Mouse (Mus musculus) lung, adult 2 months (tissue): ENCODE data around the gene Tmtc2. TPM values are rescaled to one million over a fixed set of nuclear protein-coding genes. Genes with fewer than 3 reads are reported as not detected.
"Not testable (repeated sequence)": the region's sequence is repeated elsewhere in the genome, so short reads cannot be mapped to it uniquely, and the experiment has no call there.

Experiments used
- DNase-seq: peaks from one replicate; pipeline ENCODE4 v3.0.0; 2022
- H3K4me1 ChIP-seq: fragments of 200-500 bp; 2 replicates; pipeline ENCODE4 v1.6.1; 2011; ENCODE audit warnings: low read length; ENCODE audit not compliant: control insufficient read depth, insufficient read depth
- H3K4me3 ChIP-seq: fragments of 200-500 bp; replicated peaks from 2 replicates; pipeline ENCODE3; 2011; ENCODE audit warnings: low read depth, mild to moderate bottlenecking, control low read depth, low read length; ENCODE audit errors: extremely low read depth
- CTCF ChIP-seq: fragments of 200-500 bp; IDR thresholded peaks from 2 replicates; pipeline ENCODE4 v1.5.1; 2011; ENCODE audit warnings: mild to moderate bottlenecking, low read length, control low read depth; ENCODE audit not compliant: insufficient read depth
- POLR2A ChIP-seq: fragments of 200-500 bp; IDR thresholded peaks from 2 replicates; pipeline ENCODE4 v1.6.1; 2011; ENCODE audit warnings: low read depth, mild to moderate bottlenecking, control low read depth, low read length, borderline replicate concordance; ENCODE audit errors: extremely low read depth
- WGBS: fragments of 180-500 bp; shearing (Covaris S2); methylation state at CpG from one replicate; pipeline ENCODE4 v1.1.7; 2018; 5-methylcytosine and 5-hydroxymethylcytosine counted together
- polyA plus RNA-seq: library from polyadenylated mRNA; depleted of rRNA; stranded (reverse); fragments of >200 nt; gene quantifications from 2 replicates; pipeline ENCODE4 v1.2.3, GENCODE M21; 2012

Gene Tmtc2
- polyA plus RNA-seq, 1 experiment: 17.7 TPM

- 71% methylated on average over 2 of the region's 2 CpGs for WGBS
- DNase-seq: no peak
- TF ChIP-seq POLR2A: no peak
- no peak for TF ChIP-seq CTCF
- Histone ChIP-seq H3K4me3 (no peak overlapping the region), H3K4me1 (peaks cover 3% of the 10 kb centered on the region)
Measured at GRCm38 (mm10) chr10:105288472-105288871, 285.8 kb downstream of the Tmtc2 start.

GRCm38 (mm10) chr10:105287575-105287974 is 286.7 kb downstream of the Tmtc2 start:
- peaks cover 3% of the 10 kb centered on the region for H3K4me1 ChIP-seq
- no peak for DNase-seq
- TF ChIP-seq POLR2A (no peak), CTCF (no peak)
- H3K4me3 ChIP-seq: no peak overlapping the region
- 89% methylated on average over 3 of the region's 3 CpGs for WGBS

- H3K4me1 ChIP-seq: peaks cover 3% of the 10 kb centered on the region
- whole genome bisulfite sequencing: 69% methylated on average over 7 of the region's 7 CpGs
Measured at GRCm38 (mm10) chr10:105287064-105287463, 287.2 kb downstream of the Tmtc2 start.

GRCm38 (mm10) chr10:105286221-105286620 is 288.0 kb downstream of the Tmtc2 start:
- WGBS: 88% methylated on average over 2 of the region's 2 CpGs
- H3K4me3 ChIP-seq: no peak overlapping the region
- DNase-seq: no peak
- TF ChIP-seq CTCF: no peak
- no peak for TF ChIP-seq POLR2A
- H3K4me1 ChIP-seq: peaks cover 3% of the 10 kb centered on the region

More at GRCm38 (mm10) chr10:105287064-105287463, 287.2 kb downstream of the Tmtc2 start:
- H3K4me3 ChIP-seq: no peak overlapping the region
- no peak for DNase-seq
- no peak for TF ChIP-seq POLR2A
- TF ChIP-seq CTCF: no peak

GRCm38 (mm10) chr10:105284171-105284570 is 290.1 kb downstream of the Tmtc2 start:
- DNase-seq: peak; percentile 4
- Histone ChIP-seq H3K4me3 (no peak overlapping the region), H3K4me1 (peaks cover 3% of the 10 kb centered on the region)
- TF ChIP-seq POLR2A: no peak
- TF ChIP-seq CTCF: no peak
- 34% methylated on average over 6 of the region's 6 CpGs for WGBS

- DNase-seq: no peak
- Histone ChIP-seq H3K4me1 (peaks cover 3% of the 10 kb centered on the region), H3K4me3 (no peak overlapping the region)
- WGBS: 84% methylated on average over 3 of the region's 3 CpGs
- no peak for TF ChIP-seq CTCF
- TF ChIP-seq POLR2A: no peak
Measured at GRCm38 (mm10) chr10:105280933-105281332, 293.3 kb downstream of the Tmtc2 start.

- no peak overlapping the region for H3K4me3 ChIP-seq
- WGBS: 63% methylated on average over 3 of the region's 3 CpGs
- TF ChIP-seq CTCF: no peak
- no peak for TF ChIP-seq POLR2A
- H3K4me1 ChIP-seq: no peaks in the 10 kb centered on the region
- no peak for DNase-seq
Measured at GRCm38 (mm10) chr10:105260053-105260452, 314.2 kb downstream of the Tmtc2 start.

- DNase-seq: peak; percentile 54
- 85% methylated on average over 22 of the region's 22 CpGs for WGBS
- not testable (repeated sequence) for H3K4me3 ChIP-seq, H3K4me1 ChIP-seq
Measured at GRCm38 (mm10) chr10:105238291-105238690, 336.0 kb downstream of the Tmtc2 start.

GRCm38 (mm10) chr10:105232864-105233263 is 341.4 kb downstream of the Tmtc2 start:
- Histone ChIP-seq H3K4me3 (no peak overlapping the region), H3K4me1 (no peaks in the 10 kb centered on the region)
- TF ChIP-seq POLR2A (no peak), CTCF (no peak)
- DNase-seq: no peak
- WGBS: 90% methylated on average over 2 of the region's 2 CpGs

GRCm38 (mm10) chr10:105230416-105230815 is 343.8 kb downstream of the Tmtc2 start:
- TF ChIP-seq CTCF (no peak), POLR2A (no peak)
- Histone ChIP-seq H3K4me1 (no peaks in the 10 kb centered on the region), H3K4me3 (no peak overlapping the region)
- no peak for DNase-seq
- 73% methylated on average over 7 of the region's 7 CpGs for WGBS
